Mouse (Mus musculus): ENCODE results near the gene Trnt1.

- no peak for TF ChIP-seq CTCF (IDR thresholded peaks at IDR 0.05; ENCODE audit: low read depth)
- TF ChIP-seq EP300 (IDR thresholded peaks at IDR 0.05; ENCODE audit: low read depth), result no peak
Measured at GRCm38 (mm10) chr6:106792486-106792885, 23.6 kb downstream of the Trnt1 start.

All from liver, embryonic 14.5 days (tissue).